Mouse (Mus musculus): ENCODE measurements around the gene A630073D07Rik.
"Not testable (repeated sequence)": the region's sequence is repeated elsewhere in the genome, so short reads cannot be mapped to it uniquely, and the experiment has no call there.

Gene A630073D07Rik

GRCm38 (mm10) chr6:132651426-132651825, at the start of gene A630073D07Rik:
TSS of gene A630073D07Rik (minus strand) at chr6:132651526.
- no peak for ATAC-seq (ENCODE audit: low TSS enrichment)

- ATAC-seq (ENCODE audit: low TSS enrichment), result no peak
Observed at GRCm38 (mm10) chr6:132700907-132701306, 49.6 kb upstream of the A630073D07Rik start, which contains the start of gene Tas2r121. TSS of gene Tas2r121 (minus strand) at chr6:132701007.

- not testable (repeated sequence) for ATAC-seq (ENCODE audit: low TSS enrichment)
Observed at GRCm38 (mm10) chr6:132691596-132691995, 40.3 kb upstream of the A630073D07Rik start.

GRCm38 (mm10) chr6:132656653-132657052, 5.3 kb upstream of the A630073D07Rik start, which contains the start of gene Tas2r120:
TSS of gene Tas2r120 (plus strand) at chr6:132656953.
- ATAC-seq (ENCODE audit: low TSS enrichment), result no peak

GRCm38 (mm10) chr6:132649399-132649798, 1.9 kb downstream of the A630073D07Rik start:
- ATAC-seq (ENCODE audit: low TSS enrichment), result no peak; the same call in 1 of the 2 replicates

- ATAC-seq (ENCODE audit: low TSS enrichment), result not testable (repeated sequence)
Observed at GRCm38 (mm10) chr6:132595613-132596012, 55.7 kb downstream of the A630073D07Rik start, which contains the start of gene Prp2. TSS of gene Prp2 (plus strand) at chr6:132595913.

All from frontal cortex, adult (tissue).